Mouse (Mus musculus): ENCODE data around the gene Mall. TPM values are rescaled to one million over a fixed set of nuclear protein-coding genes. Genes with fewer than 3 reads are reported as not detected.

Mall gene
- total and polyA plus RNA-seq, 3 experiments: not detected

- no peak overlapping the region for H3K4me3 ChIP-seq (ENCODE audit: control insufficient read depth in 1 of 2, insufficient read depth in 1 of 2, low read depth in 2 of 2, low read length in 2 of 2)
Measured at GRCm38 (mm10) chr2:127667015-127667414, 62.7 kb downstream of the Mall start.

GRCm38 (mm10) chr2:127662708-127663107 is 67.0 kb downstream of the Mall start:
- Histone ChIP-seq H3K4me3 (ENCODE audit: control insufficient read depth in 1 of 2, insufficient read depth in 1 of 2, low read depth in 2 of 2, low read length in 2 of 2) (no peak overlapping the region), H3K27ac (ENCODE audit: control insufficient read depth, low read depth, low read length) (no peak overlapping the region), H3K4me1 (ENCODE audit: control insufficient read depth in 1 of 2, insufficient read depth in 2 of 2, low read length in 2 of 2) (no peaks in the 10 kb centered on the region), H3K9ac (ENCODE audit: control insufficient read depth, low read depth, low read length, poor library complexity, severe bottlenecking) (no peak overlapping the region), H3K36me3 (ENCODE audit: control insufficient read depth in 1 of 2, insufficient read depth in 2 of 2, low read length in 2 of 2) (no peaks in the 10 kb centered on the region), H3K79me2 (ENCODE audit: control insufficient read depth, insufficient read depth, low read length, poor library complexity) (no peaks in the 10 kb centered on the region), H3K27me3 (ENCODE audit: control insufficient read depth in 1 of 2, insufficient read depth in 2 of 2, low read length in 2 of 2) (peaks cover 2 to 3% of the 10 kb centered on the region in 2 experiments; a peak in 3 of 4 replicates), H3K9me3 (replicated peaks; ENCODE audit: insufficient read depth, low read length) (no peaks in the 10 kb centered on the region)
- DNase-seq (ENCODE audit: low read depth, low spot score): no peak
- TF ChIP-seq ZMIZ1 (IDR thresholded peaks at IDR 0.05; ENCODE audit: low read depth, low read length): no peak
- TF ChIP-seq MAFK (IDR thresholded peaks at IDR 0.05; ENCODE audit: borderline replicate concordance, low read depth, low read length): no peak
- no peak for TF ChIP-seq MAX (IDR thresholded peaks at IDR 0.05; ENCODE audit: low read length)
- TF ChIP-seq UBTF (IDR thresholded peaks at IDR 0.05; ENCODE audit: borderline replicate concordance, insufficient read depth, low read depth, low read length): no peak
- TF ChIP-seq GABPA (IDR thresholded peaks at IDR 0.05; ENCODE audit: low read depth, low read length): no peak

More at GRCm38 (mm10) chr2:127667015-127667414, 62.7 kb downstream of the Mall start:
- Histone ChIP-seq H3K9ac (ENCODE audit: control insufficient read depth, low read depth, low read length, poor library complexity, severe bottlenecking) (no peak overlapping the region), H3K27ac (ENCODE audit: control insufficient read depth, low read depth, low read length) (no peak overlapping the region), H3K4me1 (ENCODE audit: control insufficient read depth in 1 of 2, insufficient read depth in 2 of 2, low read length in 2 of 2) (no peaks in the 10 kb centered on the region), H3K9me3 (replicated peaks; ENCODE audit: insufficient read depth, low read length) (no peaks in the 10 kb centered on the region), H3K27me3 (ENCODE audit: control insufficient read depth in 1 of 2, insufficient read depth in 2 of 2, low read length in 2 of 2) (no peaks in the 10 kb centered on the region; a peak in 3 of 4 replicates), H3K79me2 (ENCODE audit: control insufficient read depth, insufficient read depth, low read length, poor library complexity) (no peaks in the 10 kb centered on the region), H3K36me3 (ENCODE audit: control insufficient read depth in 1 of 2, insufficient read depth in 2 of 2, low read length in 2 of 2) (no peaks in the 10 kb centered on the region)
- DNase-seq (ENCODE audit: low read depth, low spot score): no peak
- no peak for TF ChIP-seq ZKSCAN1 (IDR thresholded peaks at IDR 0.05; ENCODE audit: low read depth, low read length)

- TF ChIP-seq MXI1 (IDR thresholded peaks at IDR 0.05; ENCODE audit: low read depth, low read length): no peak
- TF ChIP-seq USF2 (IDR thresholded peaks at IDR 0.05; ENCODE audit: borderline replicate concordance in 1 of 2, insufficient read depth in 1 of 2, low read depth in 1 of 2, low read length in 2 of 2): no peak
- no peak for TF ChIP-seq POLR2AphosphoS2 (IDR thresholded peaks at IDR 0.05; ENCODE audit: low read length)
- TF ChIP-seq UBTF (IDR thresholded peaks at IDR 0.05; ENCODE audit: borderline replicate concordance, insufficient read depth, low read depth, low read length): no peak
- no peak for TF ChIP-seq POLR2A (IDR thresholded peaks at IDR 0.05; ENCODE audit: control insufficient read depth in 1 of 2, insufficient read depth in 1 of 2, low read depth in 1 of 2, low read length in 2 of 2, poor library complexity in 1 of 2)
- TF ChIP-seq SIN3A (IDR thresholded peaks at IDR 0.05; ENCODE audit: low read length): no peak
- no peak for TF ChIP-seq RCOR1 (IDR thresholded peaks at IDR 0.05; ENCODE audit: low read depth, low read length)
- TF ChIP-seq POLR2AphosphoS5 (IDR thresholded peaks at IDR 0.05; ENCODE audit: borderline replicate concordance, low read depth, low read length): no peak
- no peak for TF ChIP-seq ZNF384 (IDR thresholded peaks at IDR 0.05; ENCODE audit: low read depth, low read length)
- no peak for TF ChIP-seq MEF2A (IDR thresholded peaks at IDR 0.05; ENCODE audit: extremely low read depth, insufficient replicate concordance, low read depth, low read length, poor library complexity, severe bottlenecking)
- TF ChIP-seq ELF1 (IDR thresholded peaks at IDR 0.05; ENCODE audit: low read depth, low read length): no peak
- no peak for TF ChIP-seq CHD1 (IDR thresholded peaks at IDR 0.05; ENCODE audit: low read depth, low read length)
- no peak for TF ChIP-seq E2F4 (IDR thresholded peaks at IDR 0.05; ENCODE audit: borderline replicate concordance, low read depth, low read length)
- no peak for TF ChIP-seq ZC3H11A (IDR thresholded peaks at IDR 0.05; ENCODE audit: low read depth, low read length)
- TF ChIP-seq MYB (IDR thresholded peaks at IDR 0.05; ENCODE audit: low read depth, low read length): no peak
- TF ChIP-seq TBP (IDR thresholded peaks at IDR 0.05; ENCODE audit: low read depth, low read length): no peak
- TF ChIP-seq NRF1 (IDR thresholded peaks at IDR 0.05; ENCODE audit: insufficient read depth, low read depth, low read length, poor library complexity, severe bottlenecking): no peak
- no peak for TF ChIP-seq GABPA (IDR thresholded peaks at IDR 0.05; ENCODE audit: low read depth, low read length)
- no peak for TF ChIP-seq ZKSCAN1 (IDR thresholded peaks at IDR 0.05; ENCODE audit: low read depth, low read length)
- TF ChIP-seq HCFC1 (IDR thresholded peaks at IDR 0.05; ENCODE audit: low read depth, low read length): no peak
- Histone ChIP-seq H3K79me2 (ENCODE audit: control insufficient read depth, insufficient read depth, low read length, poor library complexity) (no peaks in the 10 kb centered on the region), H3K4me3 (ENCODE audit: control insufficient read depth in 1 of 2, insufficient read depth in 1 of 2, low read depth in 2 of 2, low read length in 2 of 2) (no peak within 1 kb of the TSS), H3K27ac (ENCODE audit: control insufficient read depth, low read depth, low read length) (no peak within 1 kb of the TSS), H3K9me3 (replicated peaks; ENCODE audit: insufficient read depth, low read length) (no peaks in the 10 kb centered on the region), H3K27me3 (ENCODE audit: control insufficient read depth in 1 of 2, insufficient read depth in 2 of 2, low read length in 2 of 2) (peaks cover 3 to 6% of the 10 kb centered on the region in 2 experiments; a peak in 3 of 4 replicates), H3K36me3 (ENCODE audit: control insufficient read depth in 1 of 2, insufficient read depth in 2 of 2, low read length in 2 of 2) (no peaks in the 10 kb centered on the region), H3K9ac (ENCODE audit: control insufficient read depth, low read depth, low read length, poor library complexity, severe bottlenecking) (no peak within 1 kb of the TSS), H3K4me1 (ENCODE audit: control insufficient read depth in 1 of 2, insufficient read depth in 2 of 2, low read length in 2 of 2) (no peaks in the 10 kb centered on the region)
- no peak for DNase-seq (ENCODE audit: low read depth, low spot score)
Measured at GRCm38 (mm10) chr2:127656086-127656720, 73.5 kb downstream of the Mall start, which contains the start of gene Mal. Gene Mal, minus strand, starts transcription at chr2:127656695.

Measured in MEL (cell line).